Mouse (Mus musculus) kidney, adult 2 months (tissue): Measurements from ENCODE around the gene Gm4553.

Experiments
- CTCF ChIP-seq: fragments of 200-500 bp; conservative IDR thresholded peaks from 2 replicates; pipeline ENCODE4 v1.5.1; 2011; ENCODE audit warnings: low read depth, mild to moderate bottlenecking, control low read depth, low read length, moderate library complexity, mixed read lengths; ENCODE audit not compliant: insufficient read depth, insufficient read length
- POLR2A ChIP-seq: fragments of 200-500 bp; IDR thresholded peaks from one replicate; pipeline ENCODE4 v1.6.1; 2011; ENCODE audit warnings: low read depth, low read length, control low read depth

GRCm38 (mm10) chr7:142119632-142120031, 45.9 kb downstream of the Gm4553 start:
- TF ChIP-seq CTCF, result peak; percentile 40; the same call in 1 of the 2 replicates
- no peak for TF ChIP-seq POLR2A
